Mouse (Mus musculus): ENCODE data around the gene Rtl5. TPM values are rescaled to one million over a fixed set of nuclear protein-coding genes. Genes with fewer than 3 reads are reported as not detected.
A peak's percentile ranks its signal among the peaks of the same experiment; 100 is the strongest.
"Not testable (repeated sequence)": the region's sequence is repeated elsewhere in the genome, so short reads cannot be mapped to it uniquely, and the experiment has no call there.

The Rtl5 gene
- 4.3 and 5.0 TPM in 2 replicates for polyA plus RNA-seq (2015; fragmentation: Nextera tagmentation; extraction: Ambion mirVana)

DNA sequence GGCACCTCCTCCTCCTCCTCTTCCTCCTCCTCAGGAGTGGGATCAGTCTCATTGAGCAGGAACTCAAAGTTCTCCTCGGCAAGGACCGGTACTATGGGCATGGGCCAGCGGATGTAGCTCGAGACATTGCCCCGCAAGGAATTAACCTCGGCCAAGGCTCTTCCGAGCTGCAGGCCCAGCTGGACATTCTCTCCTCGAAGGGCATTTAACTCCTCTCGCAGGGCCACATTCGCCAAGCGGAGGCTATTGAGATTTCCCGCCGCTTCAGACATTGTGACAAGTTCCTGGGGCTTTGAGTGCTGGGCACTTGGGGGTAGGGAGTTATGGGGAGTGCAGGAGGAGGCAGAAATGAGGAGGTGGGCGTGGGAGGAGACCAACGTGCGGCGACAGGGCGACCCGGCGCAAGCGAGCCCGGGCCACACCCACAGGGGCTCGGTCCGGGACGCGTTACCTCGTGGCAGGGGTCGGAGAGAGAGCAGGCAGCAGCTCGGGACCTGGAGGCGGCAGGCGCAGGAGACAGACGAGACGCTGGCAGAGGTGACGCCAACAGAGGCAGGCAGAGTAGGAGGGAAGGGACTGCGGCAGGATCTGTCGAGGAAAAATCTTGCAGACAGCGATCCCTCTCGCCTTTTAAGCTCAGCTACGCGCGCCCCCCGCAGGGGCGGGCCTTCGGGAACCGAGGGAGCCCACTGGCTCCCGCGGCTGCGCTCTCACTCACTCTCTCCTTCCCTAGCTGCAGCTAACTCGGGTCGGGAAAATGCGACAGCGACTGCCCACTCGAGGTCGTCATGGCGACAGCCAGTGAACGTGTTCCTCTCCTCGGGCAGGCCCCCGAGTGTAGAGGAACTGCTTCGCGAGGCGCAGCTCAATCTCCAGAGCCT is at the start of gene Rtl5:
TSS of gene Rtl5 (minus strand) at position 714 of the 881 bp plus-strand sequence.
- H3K36me3 ChIP-seq = no peaks in the 10 kb centered on the region
- peak within 1 kb of the TSS; percentile 63 for H3K4me2 ChIP-seq
- peaks cover 45% of the 10 kb centered on the region for H3K4me1 ChIP-seq (replicated peaks)
- ATAC-seq (ENCODE audit: low read depth) = peak; percentile 94
- H3K9me3 ChIP-seq = no peaks in the 10 kb centered on the region
- H3K4me3 ChIP-seq = peak within 1 kb of the TSS; percentile 55
- H3K27ac ChIP-seq (replicated peaks) = peak within 1 kb of the TSS; percentile 83
- WGBS = 16% methylated on average over 54 of the region's 61 CpGs
- H3K27me3 ChIP-seq = peaks cover 5% of the 10 kb centered on the region
- peak within 1 kb of the TSS; percentile 74 for H3K9ac ChIP-seq

DNA sequence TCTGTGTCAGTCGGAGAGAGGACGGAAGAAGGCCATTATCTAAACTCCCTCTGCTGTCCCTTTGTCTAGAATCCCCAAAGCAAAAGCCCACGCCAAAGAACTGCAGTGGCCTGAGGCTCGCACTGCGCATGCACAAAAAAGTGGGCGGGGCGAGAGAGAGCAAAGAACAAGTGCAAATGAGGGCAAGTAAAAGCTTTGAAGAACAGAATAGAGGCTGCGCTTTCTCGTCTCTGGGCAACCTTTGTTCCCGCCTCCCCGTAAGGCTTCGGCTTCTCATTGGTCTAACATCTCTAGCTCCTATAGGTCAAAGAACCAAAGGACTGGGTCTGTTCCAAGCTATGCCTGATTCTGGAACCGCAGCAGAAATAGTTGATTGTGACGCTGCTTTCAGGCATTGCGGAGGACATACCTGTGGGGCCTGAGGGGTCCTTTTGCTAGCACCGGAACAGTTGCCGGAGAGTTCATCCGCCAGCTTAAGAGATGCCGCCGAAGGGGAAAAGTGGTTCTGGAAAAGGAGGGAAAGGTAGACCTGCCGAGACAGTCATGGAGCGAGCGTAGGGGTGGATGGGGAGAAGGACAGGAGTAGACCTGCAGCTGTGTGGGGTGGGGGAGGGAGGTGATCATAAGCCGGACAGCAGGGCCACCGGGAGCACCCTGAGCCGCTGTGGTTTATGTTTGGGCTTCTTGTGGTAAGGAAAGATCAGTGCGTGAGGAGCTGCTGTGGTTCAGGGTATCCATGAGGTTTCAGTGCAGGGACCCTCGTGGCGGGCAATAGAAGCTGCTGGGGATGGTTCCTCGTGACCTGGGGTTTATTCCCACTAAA is 48.1 kb upstream of the Rtl5 start, which contains the start of gene Pin4:
TSS of gene Pin4 (plus strand) at position 406 of the 823 bp plus-strand sequence.
- ATAC-seq (ENCODE audit: low read depth) = peak; percentile 99
- Histone ChIP-seq H3K4me1 (replicated peaks) (peaks cover 6% of the 10 kb centered on the region), H3K4me3 (peak within 1 kb of the TSS; percentile 62), H3K4me2 (peak within 1 kb of the TSS; percentile 66), H3K9me3 (no peaks in the 10 kb centered on the region), H3K9ac (peak within 1 kb of the TSS; percentile 74), H3K27me3 (peaks cover under 1% of the 10 kb centered on the region), H3K36me3 (peaks cover 17% of the 10 kb centered on the region; the same call in 1 of the 2 replicates), H3K27ac (replicated peaks) (peak within 1 kb of the TSS; percentile 84)
- WGBS = 13% methylated on average over 30 of the region's 30 CpGs

GRCm38 (mm10) chrX:102115676-102116075 is 44.6 kb upstream of the Rtl5 start:
- Histone ChIP-seq H3K4me2 (no peak overlapping the region), H3K4me1 (replicated peaks) (peaks cover 6% of the 10 kb centered on the region), H3K27me3 (peaks cover 10% of the 10 kb centered on the region), H3K27ac (replicated peaks) (peak overlapping the region; percentile 70), H3K36me3 (no peaks in the 10 kb centered on the region), H3K9me3 (no peaks in the 10 kb centered on the region), H3K9ac (no peak overlapping the region), H3K4me3 (no peak overlapping the region)
- ATAC-seq (ENCODE audit: low read depth) = no peak
- WGBS = 25% methylated on average over 4 of the region's 4 CpGs

DNA sequence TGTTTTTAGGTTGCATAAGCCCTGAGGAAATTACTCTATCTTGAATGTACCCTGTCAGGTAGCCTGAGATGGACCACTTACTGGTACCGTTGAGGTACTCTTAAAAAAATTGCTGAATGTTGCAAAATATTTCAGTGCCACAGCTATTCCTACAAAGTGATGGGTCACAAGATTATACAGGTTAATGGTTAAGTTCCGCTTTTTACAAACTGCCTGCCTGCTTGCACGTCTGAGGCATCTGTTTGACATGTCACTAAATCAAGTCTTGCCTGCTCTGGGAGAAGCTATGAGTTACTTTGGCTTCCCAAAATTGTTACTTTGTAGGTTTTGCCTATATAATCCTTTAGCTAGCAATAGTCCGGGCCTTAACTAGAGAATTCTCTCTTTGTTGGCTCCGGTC is 38.2 kb upstream of the Rtl5 start:
- 80% methylated on average over 5 of the region's 5 CpGs for WGBS

GRCm38 (mm10) chrX:102103830-102104229 is 32.7 kb upstream of the Rtl5 start:
- not testable (repeated sequence) for H3K27ac ChIP-seq (replicated peaks); H3K9me3 ChIP-seq; H3K9ac ChIP-seq; H3K4me2 ChIP-seq; H3K4me1 ChIP-seq (replicated peaks); ATAC-seq (ENCODE audit: low read depth); H3K4me3 ChIP-seq; H3K36me3 ChIP-seq
- peaks cover 12% of the 10 kb centered on the region; the same call in 1 of the 2 replicates for H3K27me3 ChIP-seq
- WGBS = 83% methylated on average over 2 of the region's 2 CpGs

More for the DNA sequence above, 38.2 kb upstream of the Rtl5 start:
- H3K4me2 ChIP-seq; H3K36me3 ChIP-seq; H3K4me1 ChIP-seq (replicated peaks); ATAC-seq (ENCODE audit: low read depth); H3K4me3 ChIP-seq; H3K9me3 ChIP-seq; H3K9ac ChIP-seq; H3K27ac ChIP-seq (replicated peaks): not testable (repeated sequence)
- H3K27me3 ChIP-seq = peaks cover 20% of the 10 kb centered on the region

GRCm38 (mm10) chrX:102101886-102102285 is 30.8 kb upstream of the Rtl5 start:
- Histone ChIP-seq H3K36me3 (no peaks in the 10 kb centered on the region), H3K27ac (replicated peaks) (no peak overlapping the region), H3K27me3 (peaks cover 13% of the 10 kb centered on the region), H3K9ac (no peak overlapping the region), H3K9me3 (no peaks in the 10 kb centered on the region), H3K4me2 (no peak overlapping the region), H3K4me1 (replicated peaks) (no peaks in the 10 kb centered on the region), H3K4me3 (no peak overlapping the region)
- WGBS = 60% methylated on average over 7 of the region's 7 CpGs
- ATAC-seq (ENCODE audit: low read depth) = no peak

DNA sequence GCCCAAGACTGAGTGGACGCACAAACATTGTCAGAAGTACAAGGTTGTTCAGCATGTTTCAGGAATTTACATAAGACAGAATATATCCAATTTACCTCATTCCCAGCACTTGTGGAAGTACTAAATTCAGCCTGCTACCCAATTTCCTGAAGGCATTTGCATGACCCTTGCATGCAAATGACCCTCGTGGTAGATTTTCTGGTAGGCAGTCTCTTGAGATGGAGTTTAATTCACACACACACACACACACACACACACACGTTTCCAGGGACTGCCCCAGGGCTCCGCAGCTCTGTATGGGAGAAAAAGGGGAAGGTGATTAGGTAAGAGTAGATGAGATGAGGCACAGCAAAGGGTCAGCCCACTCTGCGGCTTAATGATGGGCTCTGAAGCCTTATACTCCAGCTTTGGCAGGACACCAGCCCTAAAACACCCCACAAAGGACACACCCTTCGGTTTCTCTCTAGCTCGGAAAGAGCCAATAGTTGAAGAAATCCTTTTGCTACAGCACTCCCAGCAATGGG is 23.3 kb upstream of the Rtl5 start:
- H3K4me2 ChIP-seq = no peak overlapping the region
- no peak overlapping the region for H3K9ac ChIP-seq
- H3K36me3 ChIP-seq = no peaks in the 10 kb centered on the region
- 76% methylated on average over 7 of the region's 7 CpGs for WGBS
- no peak overlapping the region for H3K4me3 ChIP-seq
- H3K27me3 ChIP-seq = peaks cover 26% of the 10 kb centered on the region
- no peaks in the 10 kb centered on the region for H3K9me3 ChIP-seq
- ATAC-seq (ENCODE audit: low read depth) = no peak
- no peak overlapping the region for H3K27ac ChIP-seq (replicated peaks)
- H3K4me1 ChIP-seq (replicated peaks) = no peaks in the 10 kb centered on the region

DNA sequence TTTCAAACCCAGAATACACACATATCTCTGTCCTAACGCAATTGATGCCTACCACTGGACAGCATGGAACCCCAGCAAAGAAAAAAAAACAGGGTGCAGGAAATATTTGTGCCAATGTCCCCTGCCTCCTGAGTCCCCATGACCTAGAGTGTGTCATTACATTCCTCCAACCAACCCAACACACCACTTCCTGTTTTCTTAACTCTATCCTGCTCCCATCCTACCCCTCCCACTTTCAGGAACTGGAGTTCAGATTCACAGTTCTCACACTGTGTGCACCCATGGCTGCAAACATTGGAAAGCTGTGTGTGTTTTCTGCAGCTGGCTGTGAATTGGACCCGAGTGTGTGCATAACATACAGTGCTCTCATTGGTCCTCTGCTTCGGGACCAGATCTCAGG is 19.5 kb upstream of the Rtl5 start:
- WGBS = 79% methylated on average over 3 of the region's 3 CpGs
- no peaks in the 10 kb centered on the region for H3K4me1 ChIP-seq (replicated peaks)
- no peak overlapping the region for H3K27ac ChIP-seq (replicated peaks)
- H3K9ac ChIP-seq = no peak overlapping the region
- H3K27me3 ChIP-seq = peaks cover 23% of the 10 kb centered on the region
- no peak overlapping the region for H3K4me3 ChIP-seq
- no peaks in the 10 kb centered on the region for H3K36me3 ChIP-seq
- H3K4me2 ChIP-seq = no peak overlapping the region
- no peak for ATAC-seq (ENCODE audit: low read depth)
- H3K9me3 ChIP-seq = no peaks in the 10 kb centered on the region

GRCm38 (mm10) chrX:102085798-102086443 is 14.8 kb upstream of the Rtl5 start:
- H3K36me3 ChIP-seq = no peaks in the 10 kb centered on the region
- H3K9me3 ChIP-seq = no peaks in the 10 kb centered on the region
- WGBS = 80% methylated on average over 8 of the region's 8 CpGs
- no peak overlapping the region for H3K4me2 ChIP-seq
- ATAC-seq (ENCODE audit: low read depth) = no peak
- H3K27ac ChIP-seq (replicated peaks) = no peak overlapping the region
- peaks cover 26% of the 10 kb centered on the region for H3K27me3 ChIP-seq
- no peak overlapping the region for H3K9ac ChIP-seq
- peaks cover 23% of the 10 kb centered on the region for H3K4me1 ChIP-seq (replicated peaks)
- no peak overlapping the region for H3K4me3 ChIP-seq

- Histone ChIP-seq H3K4me1 (replicated peaks) (peaks cover 26% of the 10 kb centered on the region), H3K27ac (replicated peaks) (peak overlapping the region; percentile 91), H3K4me2 (peak overlapping the region; percentile 20; the same call in 1 of the 2 replicates), H3K4me3 (no peak overlapping the region), H3K36me3 (no peaks in the 10 kb centered on the region), H3K27me3 (peaks cover 22% of the 10 kb centered on the region), H3K9ac (0 out of 2 replicates have a peak overlapping the region, but pooled peaks have one; percentile 12), H3K9me3 (no peaks in the 10 kb centered on the region)
- 28% methylated on average over 5 of the region's 5 CpGs for WGBS
- ATAC-seq (ENCODE audit: low read depth) = peak; percentile 54
Observed at GRCm38 (mm10) chrX:102082340-102082739, 11.2 kb upstream of the Rtl5 start.

GRCm38 (mm10) chrX:102081573-102082279 is 10.6 kb upstream of the Rtl5 start:
- Histone ChIP-seq H3K9me3 (no peaks in the 10 kb centered on the region), H3K4me2 (peak overlapping the region; percentile 24), H3K27ac (replicated peaks) (peak overlapping the region; percentile 91), H3K9ac (0 out of 2 replicates have a peak overlapping the region, but pooled peaks have one; percentile 12), H3K36me3 (no peaks in the 10 kb centered on the region), H3K27me3 (peaks cover 17% of the 10 kb centered on the region), H3K4me3 (no peak overlapping the region), H3K4me1 (replicated peaks) (peaks cover 26% of the 10 kb centered on the region)
- peak; percentile 97 for ATAC-seq (ENCODE audit: low read depth)
- WGBS = 23% methylated on average over 7 of the region's 7 CpGs
